9 mouse cellular contexts compared by ENCODE assay signal in the genomic region with DNA sequence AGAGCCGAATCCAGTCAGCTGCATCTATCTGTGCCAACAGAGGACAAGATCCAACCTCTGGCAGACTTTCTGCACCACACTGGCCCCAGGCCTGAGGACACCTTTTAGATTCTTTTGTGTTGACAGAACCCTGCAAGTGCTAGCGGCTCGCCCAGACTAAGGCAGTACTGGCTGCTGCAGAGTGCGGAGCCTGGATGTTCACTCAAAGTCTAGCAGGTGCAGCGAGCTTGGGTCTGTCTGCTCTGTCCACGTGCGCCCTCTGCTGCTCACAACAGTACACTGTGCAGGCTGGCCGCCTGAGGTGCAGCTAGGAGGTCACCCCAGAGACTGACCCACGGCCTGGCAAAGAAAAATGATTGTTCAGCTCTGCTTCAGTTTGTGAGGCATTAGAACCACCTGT. TPM values are rescaled to one million over a fixed set of nuclear protein-coding genes. Genes with fewer than 3 reads are reported as not detected.
DNase-seq lines count a peak whose midpoint lies in the region; ATAC-seq and TF ChIP-seq lines count a peak whose summit lies in the region.
"Had no signal": no experiment of that assay in that cellular context is flagged by ENCODE, and none has a peak within 500 bp of the region (broad histone marks: within the 10 kb centered on the region; RNA-seq: fewer than 3 reads in every experiment).

No protein-coding gene starts in this region.

- DNase-seq in CD8-positive naive resting alpha-beta T cell, adult 2 months (ENCODE audit: low read depth in 2 of 2, low spot score in 2 of 2), result peak; percentile 60 to 61
- DNase-seq in heart, postnatal 0 days (ENCODE audit: low spot score), result peak; percentile 84
- DNase-seq in kidney, postnatal 14 days, result peak; percentile 85
- DNase-seq in liver, postnatal 0 days, result peak; percentile 91
- peak; percentile 88 for DNase-seq in testis, postnatal 10 days (ENCODE audit: low spot score)

- H3K36me3 ChIP-seq in heart, postnatal 0 days (replicated peaks; ENCODE audit: control insufficient read depth, insufficient read depth, low read length), result no peaks in the 10 kb centered on the region
- H3K36me3 ChIP-seq in liver, postnatal 0 days (replicated peaks; ENCODE audit: insufficient read depth, low read length), result no peaks in the 10 kb centered on the region

- no peak for TF ChIP-seq EP300 in heart, postnatal 0 days (IDR thresholded peaks at IDR 0.05; ENCODE audit: low read depth)
- TF ChIP-seq EP300 in liver, postnatal 0 days (IDR thresholded peaks at IDR 0.05; ENCODE audit: low read depth), result no peak

- peaks cover 14% of the 10 kb centered on the region for H3K27me3 ChIP-seq in heart, postnatal 0 days (ENCODE audit: control insufficient read depth, insufficient read depth, low read length)
- H3K27me3 ChIP-seq in liver, postnatal 0 days (ENCODE audit: insufficient read depth, low read length), result peaks cover 48% of the 10 kb centered on the region

- 11% methylated on average over 9 of the region's 9 CpGs for WGBS in heart, postnatal 0 days
- WGBS in liver, postnatal 0 days (ENCODE audit: insufficient replicate concordance), result 11% methylated on average over 9 of the region's 9 CpGs

- no peak overlapping the region for H3K4me3 ChIP-seq in bone marrow macrophage, adult 2 months (ENCODE audit: insufficient read depth, low read length)
- no peak overlapping the region for H3K4me3 ChIP-seq in heart, postnatal 0 days (ENCODE audit: low read depth, low read length)
- no peak overlapping the region for H3K4me3 ChIP-seq in liver, postnatal 0 days (ENCODE audit: low read depth, low read length)

- no peak overlapping the region for H3K9ac ChIP-seq in heart, postnatal 0 days (replicated peaks; ENCODE audit: low read depth, low read length)
- no peak overlapping the region for H3K9ac ChIP-seq in liver, postnatal 0 days (replicated peaks)

- H3K27ac ChIP-seq in bone marrow macrophage, adult 2 months (ENCODE audit: insufficient read depth, low read depth, low read length), result no peak overlapping the region
- H3K27ac ChIP-seq in heart, postnatal 0 days (ENCODE audit: low read depth), result no peak overlapping the region
- no peak overlapping the region for H3K27ac ChIP-seq in liver, postnatal 0 days (ENCODE audit: low read depth)

- TF ChIP-seq CTCF in bone marrow macrophage, adult 2 months (IDR thresholded peaks at IDR 0.05; ENCODE audit: low read depth, low read length), result peak; percentile 56
- peak; percentile 97 for TF ChIP-seq CTCF in heart, postnatal 0 days (IDR thresholded peaks at IDR 0.05; ENCODE audit: low read depth)
- peak; percentile 99 for TF ChIP-seq CTCF in liver, postnatal 0 days (IDR thresholded peaks at IDR 0.05; ENCODE audit: low read depth)

- no peaks in the 10 kb centered on the region for H3K9me3 ChIP-seq in heart, postnatal 0 days (replicated peaks; ENCODE audit: control insufficient read depth, low read length)
- H3K9me3 ChIP-seq in liver, postnatal 0 days (ENCODE audit: low read length), result no peaks in the 10 kb centered on the region

- peak; percentile 67 for ATAC-seq in erythroblast, adult 5-6 weeks (replicated peaks; ENCODE audit: low FRiP score, poor library complexity, severe bottlenecking)
- ATAC-seq in heart, postnatal 0 days (ENCODE audit: insufficient read depth, low read depth), result peak; percentile 58
- peak; percentile 51 for ATAC-seq in liver, postnatal 0 days
- peak; percentile 60; the same call in 1 of the 2 replicates for ATAC-seq in neutrophil, adult 5-6 weeks (ENCODE audit: extremely low read depth, insufficient number of reproducible peaks, low FRiP score, poor library complexity, severe bottlenecking)

- H3K4me2 ChIP-seq in heart, postnatal 0 days (ENCODE audit: low read depth, low read length), result no peak overlapping the region
- no peak overlapping the region for H3K4me2 ChIP-seq in liver, postnatal 0 days (ENCODE audit: low read depth, low read length)

- H3K4me1 ChIP-seq in bone marrow macrophage, adult 2 months (ENCODE audit: control insufficient read depth, insufficient read depth, low read length), result no peaks in the 10 kb centered on the region
- H3K4me1 ChIP-seq in heart, postnatal 0 days (ENCODE audit: control insufficient read depth, insufficient read depth), result peaks cover 21% of the 10 kb centered on the region
- peaks cover 16% of the 10 kb centered on the region for H3K4me1 ChIP-seq in liver, postnatal 0 days (ENCODE audit: insufficient read depth)

- TF ChIP-seq POLR2A in bone marrow macrophage, adult 2 months (IDR thresholded peaks at IDR 0.05; ENCODE audit: borderline replicate concordance, low read depth, low read length), result no peak

RNA-seq across cellular contexts. Expression of gene Dusp8, which starts 2.1 kb away (rescaled TPM):
- polyA plus RNA-seq in bone marrow macrophage, adult 2 months (2012; ENCODE audit: insufficient read depth, insufficient read length, missing spikeins), result 0.27 and 0.46 TPM in 2 replicates
- 13.3 and 22.2 TPM in 2 replicates for total RNA-seq in erythroblast, adult 5-6 weeks (2015; ENCODE audit: low replicate concordance)
- 14.7 and 15.9 TPM in 2 replicates for total RNA-seq in erythroblast, adult 5-6 weeks (2017; ENCODE audit: low replicate concordance)
- total RNA-seq in heart, postnatal 0 days (2014; rRNA removed; ENCODE audit: low replicate concordance), result 29.4 and 31.4 TPM in 2 replicates
- 6.4 and 9.0 TPM in 2 replicates for polyA plus RNA-seq in heart, postnatal 0 days (2015; fragmentation: Nextera tagmentation; extraction: Ambion mirVana)
- 1.8 TPM in 2 replicates for polyA plus RNA-seq in liver, postnatal 0 days (2015; fragmentation: Nextera tagmentation; extraction: Ambion mirVana)
- not detected in 2 replicates for total RNA-seq in neutrophil, adult 5-6 weeks (2017)

RNA-seq across cellular contexts. Expression of gene Gm45618, which starts 22.8 kb away (rescaled TPM):
- not detected in 2 replicates for polyA plus RNA-seq in bone marrow macrophage, adult 2 months (2012; ENCODE audit: insufficient read depth, insufficient read length, missing spikeins)
- total RNA-seq in erythroblast, adult 5-6 weeks (2015; ENCODE audit: low replicate concordance), result not detected in 2 replicates
- total RNA-seq in erythroblast, adult 5-6 weeks (2017; ENCODE audit: low replicate concordance), result not detected in 2 replicates
- total RNA-seq in heart, postnatal 0 days (2014; rRNA removed; ENCODE audit: low replicate concordance), result not detected in 2 replicates
- polyA plus RNA-seq in heart, postnatal 0 days (2015; fragmentation: Nextera tagmentation; extraction: Ambion mirVana), result not detected in 2 replicates
- polyA plus RNA-seq in liver, postnatal 0 days (2015; fragmentation: Nextera tagmentation; extraction: Ambion mirVana), result not detected in 2 replicates
- total RNA-seq in neutrophil, adult 5-6 weeks (2017), result not detected in 2 replicates
- polyA plus RNA-seq: gonadal fat pad, adult 2 months had no signal

RNA-seq across cellular contexts. Expression of gene Mob2, which starts 36.9 kb away (rescaled TPM):
- polyA plus RNA-seq in bone marrow macrophage, adult 2 months (2012; ENCODE audit: insufficient read depth, insufficient read length, missing spikeins), result 29.5 and 37.0 TPM in 2 replicates
- total RNA-seq in erythroblast, adult 5-6 weeks (2015; ENCODE audit: low replicate concordance), result 67.1 and 69.6 TPM in 2 replicates
- total RNA-seq in erythroblast, adult 5-6 weeks (2017; ENCODE audit: low replicate concordance), result 75.1 and 76.9 TPM in 2 replicates
- total RNA-seq in heart, postnatal 0 days (2014; rRNA removed; ENCODE audit: low replicate concordance), result 48.3 and 53.6 TPM in 2 replicates
- polyA plus RNA-seq in heart, postnatal 0 days (2015; fragmentation: Nextera tagmentation; extraction: Ambion mirVana), result 45.5 and 49.6 TPM in 2 replicates
- 38.5 and 40.8 TPM in 2 replicates for polyA plus RNA-seq in liver, postnatal 0 days (2015; fragmentation: Nextera tagmentation; extraction: Ambion mirVana)
- 39.6 and 41.1 TPM in 2 replicates for total RNA-seq in neutrophil, adult 5-6 weeks (2017)

RNA-seq across cellular contexts. Expression of gene Gm39115, which starts 38.1 kb away (rescaled TPM):
- polyA plus RNA-seq in bone marrow macrophage, adult 2 months (2012; ENCODE audit: insufficient read depth, insufficient read length, missing spikeins), result not detected in 2 replicates
- total RNA-seq in erythroblast, adult 5-6 weeks (2015; ENCODE audit: low replicate concordance), result not detected in 2 replicates
- not detected in 2 replicates for total RNA-seq in erythroblast, adult 5-6 weeks (2017; ENCODE audit: low replicate concordance)
- total RNA-seq in heart, postnatal 0 days (2014; rRNA removed; ENCODE audit: low replicate concordance), result not detected in 2 replicates
- not detected in 2 replicates for polyA plus RNA-seq in heart, postnatal 0 days (2015; fragmentation: Nextera tagmentation; extraction: Ambion mirVana)
- polyA plus RNA-seq in liver, postnatal 0 days (2015; fragmentation: Nextera tagmentation; extraction: Ambion mirVana), result not detected in 2 replicates
- not detected in 2 replicates for total RNA-seq in neutrophil, adult 5-6 weeks (2017)
- polyA plus RNA-seq: gonadal fat pad, adult 2 months had no signal

RNA-seq across cellular contexts. Expression of gene Gm45337, which starts 46.6 kb away (rescaled TPM):
- polyA plus RNA-seq in bone marrow macrophage, adult 2 months (2012; ENCODE audit: insufficient read depth, insufficient read length, missing spikeins), result not detected in 2 replicates
- not detected in 2 replicates for total RNA-seq in erythroblast, adult 5-6 weeks (2015; ENCODE audit: low replicate concordance)
- total RNA-seq in erythroblast, adult 5-6 weeks (2017; ENCODE audit: low replicate concordance), result not detected in 2 replicates
- total RNA-seq in heart, postnatal 0 days (2014; rRNA removed; ENCODE audit: low replicate concordance), result not detected in 2 replicates
- not detected in 2 replicates for polyA plus RNA-seq in heart, postnatal 0 days (2015; fragmentation: Nextera tagmentation; extraction: Ambion mirVana)
- not detected in 2 replicates for polyA plus RNA-seq in liver, postnatal 0 days (2015; fragmentation: Nextera tagmentation; extraction: Ambion mirVana)
- not detected in 2 replicates for total RNA-seq in neutrophil, adult 5-6 weeks (2017)
- polyA plus RNA-seq: gonadal fat pad, adult 2 months had no signal

Comparison
In these comparisons a context has a peak if more than half of its experiments do, and no peak if none do; other contexts are left out.
1. RNA of gene Dusp8, which starts 2.1 kb away (total RNA-seq): 29.4 to 31.4 TPM in heart, postnatal 0 days and 13.3 to 22.2 TPM in erythroblast, adult 5-6 weeks; not detected in neutrophil, adult 5-6 weeks; every median in the first group is over 10 times any median in the second.
2. Peak in every context shown above with its lines, with median percentiles within 50 percentile points of each other: DNase-seq, CTCF ChIP-seq and ATAC-seq.